Mouse (Mus musculus) midbrain, postnatal 0 days (tissue): ENCODE measurements around the gene Plekhh1. TPM values are rescaled to one million over a fixed set of nuclear protein-coding genes. Genes with fewer than 3 reads are reported as not detected.

Source experiments
- ATAC-seq: fragments of 200-750 bp; cut with Nextera tagmentation; 2 replicates; pipeline ENCODE4 v1.8.0; 2017; ENCODE audit warnings: moderate number of reproducible peaks, mild to moderate bottlenecking, moderate TSS enrichment, moderate library complexity; ENCODE audit not compliant: low FRiP score
- DNase-seq: peaks from one replicate; pipeline ENCODE4 v3.0.0-alpha.2; 2015; ENCODE audit warnings: low spot score
- H3K27ac ChIP-seq: fragments of 300-500 bp; sonication (generic); 2 replicates; pipeline ENCODE4 v1.5.1; 2014; ENCODE audit warnings: low read depth, mild to moderate bottlenecking, low read length, mixed read lengths
- H3K27me3 ChIP-seq: fragments of 300-500 bp; sonication (generic); 2 replicates; pipeline ENCODE4 v1.6.1; 2014; ENCODE audit warnings: low read length, control low read depth, mixed read lengths; ENCODE audit not compliant: insufficient read depth
- H3K36me3 ChIP-seq: fragments of 300-500 bp; sonication (generic); 2 replicates; pipeline ENCODE4 v1.6.1; 2014; ENCODE audit warnings: low read length, control low read depth, mixed read lengths; ENCODE audit not compliant: insufficient read depth
- H3K4me1 ChIP-seq: fragments of 300-500 bp; sonication (generic); 2 replicates; pipeline ENCODE4 v1.6.1; 2014; ENCODE audit warnings: mild to moderate bottlenecking, control low read depth, antibody characterized with exemption, low read length, mixed read lengths; ENCODE audit not compliant: insufficient read depth
- H3K4me2 ChIP-seq: fragments of 300-500 bp; sonication (generic); 2 replicates; pipeline ENCODE4 v1.6.1; 2014; ENCODE audit warnings: low read depth, mild to moderate bottlenecking, low read length, mixed read lengths; ENCODE audit not compliant: poor library complexity, severe bottlenecking
- H3K4me3 ChIP-seq: fragments of 300-500 bp; sonication (generic); 2 replicates; pipeline ENCODE4 v1.5.1; 2014; ENCODE audit warnings: low read depth, mild to moderate bottlenecking, low read length, moderate library complexity
- H3K9ac ChIP-seq: fragments of 300-500 bp; sonication (generic); replicated peaks from 2 replicates; pipeline ENCODE4 v1.6.1; 2014; ENCODE audit warnings: mild to moderate bottlenecking, low read length, moderate library complexity, mixed read lengths; ENCODE audit not compliant: poor library complexity, severe bottlenecking
- H3K9me3 ChIP-seq: fragments of 300-500 bp; sonication (generic); 2 replicates; pipeline ENCODE4 v1.6.1; 2016; ENCODE audit warnings: low read length, control low read depth
- CTCF ChIP-seq: IDR thresholded peaks from 2 replicates; pipeline ENCODE4 v1.5.1; 2016; ENCODE audit warnings: antibody characterized with exemption, mild to moderate bottlenecking
- WGBS: fragments of 180-500 bp; shearing (Covaris S2); extraction: QIAGEN DNeasy Blood & Tissue Kit; methylation state at CpG from one replicate; pipeline ENCODE4 v1.1.7; 2014; 5-methylcytosine and 5-hydroxymethylcytosine counted together
- polyA plus RNA-seq: library from polyadenylated mRNA; unstranded; fragments of >200 nt; fragmentation: Nextera tagmentation; extraction: Ambion mirVana; gene quantifications from 2 replicates; pipeline ENCODE4 v1.2.1, GENCODE M21; 2015
- total RNA-seq: library from RNA; depleted of rRNA; stranded (reverse); fragments of >200 nt; gene quantifications from 2 replicates; pipeline ENCODE4 v1.2.3, GENCODE M21; 2014

Plekhh1 gene
- total and polyA plus RNA-seq, 2 experiments from 2014 or later: 1.00 to 5.4 TPM

- Histone ChIP-seq H3K9ac (no peak overlapping the region), H3K9me3 (no peaks in the 10 kb centered on the region), H3K27me3 (no peaks in the 10 kb centered on the region), H3K4me3 (no peak overlapping the region), H3K36me3 (no peaks in the 10 kb centered on the region), H3K4me2 (no peak overlapping the region), H3K27ac (no peak overlapping the region), H3K4me1 (no peaks in the 10 kb centered on the region)
- DNase-seq (peak; percentile 87), ATAC-seq (peak; percentile 75)
- 39% methylated on average over 3 of the region's 3 CpGs for WGBS
- no peak for TF ChIP-seq CTCF
Measured at GRCm38 (mm10) chr12:78984035-78984432, 44.9 kb upstream of the Plekhh1 start.

- TF ChIP-seq CTCF: no peak
- ATAC-seq (0 out of 2 replicates have a peak, but pooled peaks have one; percentile 15), DNase-seq (peak; percentile 29)
- Histone ChIP-seq H3K4me1 (no peaks in the 10 kb centered on the region), H3K36me3 (no peaks in the 10 kb centered on the region), H3K4me2 (no peak overlapping the region), H3K4me3 (no peak overlapping the region), H3K9me3 (no peaks in the 10 kb centered on the region), H3K27ac (no peak overlapping the region), H3K27me3 (no peaks in the 10 kb centered on the region), H3K9ac (no peak overlapping the region)
- 62% methylated on average over 9 of the region's 9 CpGs for WGBS
Measured at GRCm38 (mm10) chr12:78987581-78988081, 41.3 kb upstream of the Plekhh1 start.

- no peak overlapping the region for H3K27ac ChIP-seq
- no peak overlapping the region for H3K9ac ChIP-seq
- no peaks in the 10 kb centered on the region for H3K4me1 ChIP-seq
- H3K9me3 ChIP-seq: no peaks in the 10 kb centered on the region
- no peak for ATAC-seq
- 84% methylated on average over 4 of the region's 4 CpGs for WGBS
- H3K27me3 ChIP-seq: no peaks in the 10 kb centered on the region
- no peaks in the 10 kb centered on the region for H3K36me3 ChIP-seq
- no peak overlapping the region for H3K4me2 ChIP-seq
- TF ChIP-seq CTCF: no peak
- H3K4me3 ChIP-seq: no peak overlapping the region
- no peak for DNase-seq
Measured at GRCm38 (mm10) chr12:78996271-78996670, 32.7 kb upstream of the Plekhh1 start.

DNA sequence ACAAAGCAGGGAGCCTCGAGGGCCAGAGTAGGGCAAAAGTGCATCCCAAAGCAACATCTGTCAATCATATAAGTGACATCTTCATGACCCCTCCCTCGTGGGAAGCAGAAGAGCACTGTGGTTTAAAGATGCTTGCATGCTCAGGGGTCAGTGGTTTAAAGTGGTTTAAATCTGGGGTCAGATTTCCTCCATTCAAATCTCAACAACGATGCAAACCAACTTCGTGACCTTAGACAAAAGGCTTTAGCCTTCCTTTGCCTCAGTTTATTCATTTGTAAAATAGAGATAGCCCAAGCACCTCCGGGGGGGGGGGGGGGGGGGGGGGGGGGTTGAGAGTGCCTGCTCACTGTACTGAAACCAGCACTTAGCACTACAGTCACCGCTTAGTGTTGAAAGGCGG is 32.3 kb upstream of the Plekhh1 start:
- Histone ChIP-seq H3K4me3 (no peak overlapping the region), H3K27ac (no peak overlapping the region), H3K9ac (no peak overlapping the region), H3K36me3 (no peaks in the 10 kb centered on the region), H3K9me3 (no peaks in the 10 kb centered on the region), H3K4me1 (no peaks in the 10 kb centered on the region), H3K27me3 (no peaks in the 10 kb centered on the region), H3K4me2 (no peak overlapping the region)
- no peak for TF ChIP-seq CTCF
- DNase-seq (no peak), ATAC-seq (no peak)
- 12% methylated on average over 6 of the region's 7 CpGs for WGBS

GRCm38 (mm10) chr12:79002406-79002805 is 26.6 kb upstream of the Plekhh1 start:
- Histone ChIP-seq H3K9ac (no peak overlapping the region), H3K4me2 (no peak overlapping the region), H3K4me1 (peaks cover 13% of the 10 kb centered on the region; the same call in 1 of the 2 replicates), H3K4me3 (no peak overlapping the region), H3K9me3 (no peaks in the 10 kb centered on the region), H3K36me3 (no peaks in the 10 kb centered on the region), H3K27ac (no peak overlapping the region), H3K27me3 (no peaks in the 10 kb centered on the region)
- no peak for TF ChIP-seq CTCF
- no peak for DNase-seq
- no peak for ATAC-seq
- 94% methylated on average over 5 of the region's 5 CpGs for WGBS

GRCm38 (mm10) chr12:79002978-79003377 is 26.0 kb upstream of the Plekhh1 start:
- Histone ChIP-seq H3K27me3 (no peaks in the 10 kb centered on the region), H3K4me3 (no peak overlapping the region), H3K4me2 (no peak overlapping the region), H3K4me1 (peaks cover 13% of the 10 kb centered on the region; the same call in 1 of the 2 replicates), H3K27ac (no peak overlapping the region), H3K9me3 (no peaks in the 10 kb centered on the region), H3K9ac (no peak overlapping the region), H3K36me3 (no peaks in the 10 kb centered on the region)
- 90% methylated on average over 3 of the region's 3 CpGs for WGBS
- TF ChIP-seq CTCF: no peak
- DNase-seq (no peak), ATAC-seq (no peak)
